Mouse (Mus musculus) embryo, embryonic 11 days (tissue): ENCODE measurements around the gene Hormad1.
A peak's percentile ranks its signal among the peaks of the same experiment; 100 is the strongest.
"Not testable (repeated sequence)": the region's sequence is repeated elsewhere in the genome, so short reads cannot be mapped to it uniquely, and the experiment has no call there.

Experiments
- DNase-seq: peaks from one replicate; pipeline ENCODE4 v3.0.0-alpha.2; 2015

Hormad1 gene

GRCm38 (mm10) chr3:95569585-95569984, 10.1 kb downstream of the Hormad1 start:
- DNase-seq, result no peak

GRCm38 (mm10) chr3:95587754-95588603, 28.5 kb downstream of the Hormad1 start:
- DNase-seq, result no peak

GRCm38 (mm10) chr3:95588604-95589086, 29.2 kb downstream of the Hormad1 start, which contains the start of gene Golph3l:
Gene Golph3l (plus strand): TSS chr3:95588934.
- DNase-seq, result peak; percentile 95

GRCm38 (mm10) chr3:95598734-95599133, 39.3 kb downstream of the Hormad1 start:
- DNase-seq, result no peak

- DNase-seq, result no peak
Observed at GRCm38 (mm10) chr3:95601287-95601686, 41.8 kb downstream of the Hormad1 start.

GRCm38 (mm10) chr3:95606096-95606495, 46.6 kb downstream of the Hormad1 start:
- DNase-seq, result no peak

GRCm38 (mm10) chr3:95609195-95609594, 49.7 kb downstream of the Hormad1 start:
- no peak for DNase-seq

GRCm38 (mm10) chr3:95613996-95614395, 54.5 kb downstream of the Hormad1 start:
- no peak for DNase-seq

GRCm38 (mm10) chr3:95618511-95618910, 59.0 kb downstream of the Hormad1 start:
- no peak for DNase-seq

GRCm38 (mm10) chr3:95621241-95621640, 61.8 kb downstream of the Hormad1 start:
- DNase-seq, result no peak

- DNase-seq, result not testable (repeated sequence)
Observed at GRCm38 (mm10) chr3:95622421-95622820, 62.9 kb downstream of the Hormad1 start.

- peak; percentile 9 for DNase-seq
Observed at GRCm38 (mm10) chr3:95623551-95623950, 64.1 kb downstream of the Hormad1 start.

GRCm38 (mm10) chr3:95623991-95624515, 64.6 kb downstream of the Hormad1 start:
- not testable (repeated sequence) for DNase-seq

- peak; percentile 99 for DNase-seq
Observed at GRCm38 (mm10) chr3:95624628-95625503, 65.4 kb downstream of the Hormad1 start, which contains the start of gene Ensa. Gene Ensa (plus strand): TSS chr3:95624993.

- DNase-seq, result no peak
Observed at GRCm38 (mm10) chr3:95627763-95628162, 68.3 kb downstream of the Hormad1 start.

GRCm38 (mm10) chr3:95629755-95630154, 70.3 kb downstream of the Hormad1 start:
- DNase-seq, result no peak

- DNase-seq, result no peak
Observed at GRCm38 (mm10) chr3:95630856-95631255, 71.4 kb downstream of the Hormad1 start.

GRCm38 (mm10) chr3:95631304-95631703, 71.8 kb downstream of the Hormad1 start:
- no peak for DNase-seq

GRCm38 (mm10) chr3:95632648-95633588, 73.4 kb downstream of the Hormad1 start:
- DNase-seq, result peak; percentile 50

GRCm38 (mm10) chr3:95635636-95636035, 76.2 kb downstream of the Hormad1 start:
- DNase-seq, result no peak

GRCm38 (mm10) chr3:95636072-95636471, 76.6 kb downstream of the Hormad1 start:
- DNase-seq, result no peak
